Mouse (Mus musculus): ENCODE results near the gene Cbwd1.

DNA sequence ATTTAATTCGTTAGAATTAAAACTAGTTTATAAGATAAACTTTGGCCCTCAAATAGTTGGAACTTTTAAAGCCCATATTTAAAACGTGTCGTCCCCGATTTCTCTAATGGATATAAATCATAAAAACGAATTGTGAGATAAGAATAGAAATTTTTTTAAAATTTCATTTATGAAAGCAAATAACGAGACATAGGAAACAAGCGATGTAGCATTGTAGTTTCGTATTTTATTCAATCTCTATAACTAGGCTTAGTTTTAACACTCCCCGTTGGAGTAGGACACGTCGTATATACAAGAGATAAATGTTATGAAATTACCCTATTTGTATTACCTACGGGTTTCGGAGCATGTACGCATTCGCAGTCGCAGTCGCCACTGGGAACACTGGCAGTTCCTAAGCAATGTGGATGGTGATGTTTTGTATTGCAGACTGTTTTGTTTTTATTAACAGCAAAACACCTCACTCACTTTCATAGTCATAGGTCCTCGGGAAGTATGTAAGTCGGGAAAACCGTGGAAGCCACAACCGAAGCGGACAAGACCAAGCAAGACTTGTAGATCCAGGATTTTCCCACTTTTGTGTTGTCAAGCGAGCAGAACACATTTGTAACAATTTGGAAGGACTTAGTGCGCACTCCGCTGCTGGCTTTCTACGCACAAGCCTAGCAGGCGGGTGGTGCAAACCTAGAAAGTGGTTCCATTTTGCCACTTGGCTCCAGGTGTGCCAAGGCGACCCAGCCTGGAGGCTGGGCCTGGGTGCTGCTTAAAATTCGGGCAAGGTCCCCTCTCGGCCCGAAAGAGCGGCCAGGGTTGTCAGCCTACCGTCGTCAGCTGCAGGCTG lies 62.5 kb downstream of the Cbwd1 start:
- TF ChIP-seq CTCF (IDR thresholded peaks at IDR 0.05), result no peak
- TF ChIP-seq EP300 (IDR thresholded peaks at IDR 0.05), result no peak
